Mouse (Mus musculus) thymus, postnatal 14 days (tissue): ENCODE measurements around the gene Syt17.

Experiments
- DNase-seq: peaks from one replicate; pipeline ENCODE4 v3.0.0; 2021

The Syt17 gene

GRCm38 (mm10) chr7:118448134-118448967, at the start of gene Syt17:
Syt17 (minus strand) TSS chr7:118448222.
- peak; percentile 11 for DNase-seq

GRCm38 (mm10) chr7:118494892-118495579, 47.0 kb upstream of the Syt17 start:
- DNase-seq: no peak

- DNase-seq: no peak
Observed at GRCm38 (mm10) chr7:118493892-118494291, 45.9 kb upstream of the Syt17 start.

GRCm38 (mm10) chr7:118491431-118492147, 43.6 kb upstream of the Syt17 start, which contains the start of gene Itpripl2:
Itpripl2 (minus strand) TSS chr7:118491975.
- DNase-seq: peak; percentile 66

- peak; percentile 3 for DNase-seq
Observed at GRCm38 (mm10) chr7:118490666-118491430, 42.8 kb upstream of the Syt17 start.

- DNase-seq: no peak
Observed at GRCm38 (mm10) chr7:118489706-118490665, 42.0 kb upstream of the Syt17 start.

GRCm38 (mm10) chr7:118488060-118488664, 40.1 kb upstream of the Syt17 start:
- no peak for DNase-seq

- DNase-seq: no peak
Observed at GRCm38 (mm10) chr7:118486917-118487316, 38.9 kb upstream of the Syt17 start.

- no peak for DNase-seq
Observed at GRCm38 (mm10) chr7:118483996-118484395, 36.0 kb upstream of the Syt17 start.

- no peak for DNase-seq
Observed at GRCm38 (mm10) chr7:118482001-118482400, 34.0 kb upstream of the Syt17 start.

- DNase-seq: no peak
Observed at GRCm38 (mm10) chr7:118481047-118481810, 33.2 kb upstream of the Syt17 start.

GRCm38 (mm10) chr7:118480160-118480709, 32.2 kb upstream of the Syt17 start:
- no peak for DNase-seq

- DNase-seq: no peak
Observed at GRCm38 (mm10) chr7:118478835-118479312, 30.9 kb upstream of the Syt17 start.

- DNase-seq: no peak
Observed at GRCm38 (mm10) chr7:118476428-118476827, 28.4 kb upstream of the Syt17 start.

GRCm38 (mm10) chr7:118475008-118475705, 27.1 kb upstream of the Syt17 start:
- DNase-seq: no peak

- DNase-seq: no peak
Observed at GRCm38 (mm10) chr7:118472886-118473285, 24.9 kb upstream of the Syt17 start.

- no peak for DNase-seq
Observed at GRCm38 (mm10) chr7:118468060-118468459, 20.0 kb upstream of the Syt17 start.

GRCm38 (mm10) chr7:118464432-118464831, 16.4 kb upstream of the Syt17 start:
- no peak for DNase-seq
